Mouse (Mus musculus): ENCODE data around the gene Ercc6. TPM values are rescaled to one million over a fixed set of nuclear protein-coding genes. Genes with fewer than 3 reads are reported as not detected.

Gene Ercc6
- total and polyA plus RNA-seq, 3 experiments, result 1.8 to 3.7 (median 2.8) TPM

GRCm38 (mm10) chr14:32501303-32501702, 12.0 kb upstream of the Ercc6 start:
- TF ChIP-seq EP300 (IDR thresholded peaks at IDR 0.05; ENCODE audit: insufficient read depth, low read depth, low read length), result no peak
- no peak for TF ChIP-seq POLR2A (IDR thresholded peaks at IDR 0.05; ENCODE audit: insufficient read depth, low read depth, low read length)
- no peak for TF ChIP-seq CTCF (IDR thresholded peaks at IDR 0.05)
- H3K79me2 ChIP-seq (replicated peaks; ENCODE audit: control insufficient read depth, insufficient read depth, low read length), result no peaks in the 10 kb centered on the region
- no peaks in the 10 kb centered on the region for H3K27me3 ChIP-seq (ENCODE audit: control insufficient read depth, insufficient read depth, low read length)
- H3K4me1 ChIP-seq (ENCODE audit: control insufficient read depth, insufficient read depth, low read length), result no peaks in the 10 kb centered on the region
- intact Hi-C loops (cut with DNase I), result no loop called here
- WGBS, result 59% methylated on average over 2 of the region's 2 CpGs
- H3K27ac ChIP-seq, result no peak overlapping the region
- H3K9ac ChIP-seq (ENCODE audit: low read depth, low read length), result no peak overlapping the region
- no peaks in the 10 kb centered on the region for H3K36me3 ChIP-seq (ENCODE audit: control insufficient read depth, insufficient read depth, low read length)
- H3K4me3 ChIP-seq, result no peak overlapping the region
- DNase-seq, result no peak

- H3K9ac ChIP-seq (ENCODE audit: low read depth, low read length), result no peak overlapping the region
- WGBS, result 72% methylated on average over 9 of the region's 9 CpGs
- no peaks in the 10 kb centered on the region for H3K27me3 ChIP-seq (ENCODE audit: control insufficient read depth, insufficient read depth, low read length)
- no peak overlapping the region for H3K4me3 ChIP-seq
- DNase-seq, result no peak
- intact Hi-C loops (cut with DNase I), result no loop called here
- no peaks in the 10 kb centered on the region for H3K4me1 ChIP-seq (ENCODE audit: control insufficient read depth, insufficient read depth, low read length)
- H3K36me3 ChIP-seq (ENCODE audit: control insufficient read depth, insufficient read depth, low read length), result no peaks in the 10 kb centered on the region
- TF ChIP-seq POLR2A (IDR thresholded peaks at IDR 0.05; ENCODE audit: insufficient read depth, low read depth, low read length), result no peak
- TF ChIP-seq CTCF (IDR thresholded peaks at IDR 0.05), result no peak
- no peak for TF ChIP-seq EP300 (IDR thresholded peaks at IDR 0.05; ENCODE audit: insufficient read depth, low read depth, low read length)
- no peak overlapping the region for H3K27ac ChIP-seq
- H3K79me2 ChIP-seq (replicated peaks; ENCODE audit: control insufficient read depth, insufficient read depth, low read length), result no peaks in the 10 kb centered on the region
Observed at GRCm38 (mm10) chr14:32502764-32503688, 10.3 kb upstream of the Ercc6 start.

GRCm38 (mm10) chr14:32503897-32504296, 9.4 kb upstream of the Ercc6 start:
- DNase-seq, result no peak
- no peaks in the 10 kb centered on the region for H3K4me1 ChIP-seq (ENCODE audit: control insufficient read depth, insufficient read depth, low read length)
- no peaks in the 10 kb centered on the region for H3K36me3 ChIP-seq (ENCODE audit: control insufficient read depth, insufficient read depth, low read length)
- H3K27me3 ChIP-seq (ENCODE audit: control insufficient read depth, insufficient read depth, low read length), result no peaks in the 10 kb centered on the region
- H3K27ac ChIP-seq, result no peak overlapping the region
- no peak overlapping the region for H3K4me3 ChIP-seq
- TF ChIP-seq POLR2A (IDR thresholded peaks at IDR 0.05; ENCODE audit: insufficient read depth, low read depth, low read length), result no peak
- no peak for TF ChIP-seq EP300 (IDR thresholded peaks at IDR 0.05; ENCODE audit: insufficient read depth, low read depth, low read length)
- no peak for TF ChIP-seq CTCF (IDR thresholded peaks at IDR 0.05)
- intact Hi-C loops (cut with DNase I), result no loop called here
- WGBS, result 69% methylated on average over 1 of the region's 1 CpGs
- H3K79me2 ChIP-seq (replicated peaks; ENCODE audit: control insufficient read depth, insufficient read depth, low read length), result no peaks in the 10 kb centered on the region
- no peak overlapping the region for H3K9ac ChIP-seq (ENCODE audit: low read depth, low read length)

- DNase-seq, result no peak
- Histone ChIP-seq H3K27me3 (ENCODE audit: control insufficient read depth, insufficient read depth, low read length) (no peaks in the 10 kb centered on the region), H3K4me3 (no peak overlapping the region), H3K9ac (ENCODE audit: low read depth, low read length) (no peak overlapping the region), H3K4me1 (ENCODE audit: control insufficient read depth, insufficient read depth, low read length) (no peaks in the 10 kb centered on the region), H3K79me2 (replicated peaks; ENCODE audit: control insufficient read depth, insufficient read depth, low read length) (no peaks in the 10 kb centered on the region), H3K36me3 (ENCODE audit: control insufficient read depth, insufficient read depth, low read length) (no peaks in the 10 kb centered on the region), H3K27ac (no peak overlapping the region)
- TF ChIP-seq EP300 (IDR thresholded peaks at IDR 0.05; ENCODE audit: insufficient read depth, low read depth, low read length) (no peak), CTCF (IDR thresholded peaks at IDR 0.05) (no peak), POLR2A (IDR thresholded peaks at IDR 0.05; ENCODE audit: insufficient read depth, low read depth, low read length) (no peak)
- intact Hi-C loops (cut with DNase I), result no loop called here
- WGBS, result 82% methylated on average over 10 of the region's 10 CpGs
Observed at GRCm38 (mm10) chr14:32506329-32506728, 7.0 kb upstream of the Ercc6 start.

GRCm38 (mm10) chr14:32507216-32507615, 6.1 kb upstream of the Ercc6 start:
- no peak overlapping the region for H3K9ac ChIP-seq (ENCODE audit: low read depth, low read length)
- 66% methylated on average over 4 of the region's 4 CpGs for WGBS
- no peak for DNase-seq
- intact Hi-C loops (cut with DNase I), result no loop called here
- no peaks in the 10 kb centered on the region for H3K27me3 ChIP-seq (ENCODE audit: control insufficient read depth, insufficient read depth, low read length)
- no peak overlapping the region for H3K4me3 ChIP-seq
- no peaks in the 10 kb centered on the region for H3K79me2 ChIP-seq (replicated peaks; ENCODE audit: control insufficient read depth, insufficient read depth, low read length)
- no peaks in the 10 kb centered on the region for H3K36me3 ChIP-seq (ENCODE audit: control insufficient read depth, insufficient read depth, low read length)
- H3K4me1 ChIP-seq (ENCODE audit: control insufficient read depth, insufficient read depth, low read length), result no peaks in the 10 kb centered on the region
- no peak for TF ChIP-seq POLR2A (IDR thresholded peaks at IDR 0.05; ENCODE audit: insufficient read depth, low read depth, low read length)
- TF ChIP-seq CTCF (IDR thresholded peaks at IDR 0.05), result no peak
- H3K27ac ChIP-seq, result no peak overlapping the region

- TF ChIP-seq POLR2A (IDR thresholded peaks at IDR 0.05; ENCODE audit: insufficient read depth, low read depth, low read length), result no peak
- TF ChIP-seq CTCF (IDR thresholded peaks at IDR 0.05), result no peak
- TF ChIP-seq EP300 (IDR thresholded peaks at IDR 0.05; ENCODE audit: insufficient read depth, low read depth, low read length), result no peak
- intact Hi-C loops (cut with DNase I), result no loop called here
- 40% methylated on average over 10 of the region's 10 CpGs for WGBS
- DNase-seq, result no peak
- Histone ChIP-seq H3K4me1 (ENCODE audit: control insufficient read depth, insufficient read depth, low read length) (no peaks in the 10 kb centered on the region), H3K27me3 (ENCODE audit: control insufficient read depth, insufficient read depth, low read length) (no peaks in the 10 kb centered on the region), H3K4me3 (no peak overlapping the region), H3K27ac (no peak overlapping the region), H3K79me2 (replicated peaks; ENCODE audit: control insufficient read depth, insufficient read depth, low read length) (no peaks in the 10 kb centered on the region), H3K9ac (ENCODE audit: low read depth, low read length) (no peak overlapping the region), H3K36me3 (ENCODE audit: control insufficient read depth, insufficient read depth, low read length) (no peaks in the 10 kb centered on the region)
Observed at GRCm38 (mm10) chr14:32508105-32508835, 5.1 kb upstream of the Ercc6 start.
